9 mouse cellular contexts compared by ENCODE assay signal in the genomic region with DNA sequence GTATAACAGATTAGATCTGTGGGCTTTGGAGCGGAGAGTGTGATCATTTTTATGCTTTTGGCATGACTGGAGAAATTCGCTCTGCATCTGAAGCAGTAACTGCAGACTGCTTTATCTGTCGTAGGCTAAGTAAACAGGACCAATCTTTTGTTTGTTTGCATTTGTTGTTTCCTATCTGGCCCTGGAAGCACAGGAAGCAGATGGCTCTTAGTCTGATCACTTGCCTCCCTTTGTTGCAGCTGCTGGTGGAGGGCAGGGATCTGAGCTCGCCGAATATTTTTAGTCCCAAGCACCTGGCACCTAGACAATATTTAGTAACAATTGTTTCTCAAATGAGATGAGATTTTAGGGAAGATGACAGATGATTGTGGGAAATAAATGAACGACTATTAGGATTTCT.
DNase-seq lines count a peak whose midpoint lies in the region; ATAC-seq and TF ChIP-seq lines count a peak whose summit lies in the region.
"Had no signal": no experiment of that assay in that cellular context is flagged by ENCODE, and none has a peak within 500 bp of the region (broad histone marks: within the 10 kb centered on the region; RNA-seq: fewer than 3 reads in every experiment).

No protein-coding gene starts in this region.

- H3K27me3 ChIP-seq in forebrain, embryonic 10.5 days (ENCODE audit: poor library complexity, severe bottlenecking), result no peaks in the 10 kb centered on the region
- H3K27me3 ChIP-seq in forebrain, embryonic 11.5 days (ENCODE audit: control insufficient read depth, insufficient read depth, low read length), result no peaks in the 10 kb centered on the region
- no peaks in the 10 kb centered on the region for H3K27me3 ChIP-seq in hindbrain, embryonic 12.5 days
- no peaks in the 10 kb centered on the region for H3K27me3 ChIP-seq in myocyte (ENCODE audit: control insufficient read depth, insufficient read depth, insufficient read length)
- H3K27me3 ChIP-seq: embryonic facial prominence, embryonic 15.5 days had no signal

- no peak for TF ChIP-seq POLR2A in myocyte (IDR thresholded peaks at IDR 0.05; ENCODE audit: insufficient read length, low read depth)

- DNase-seq in forebrain, embryonic 10.5 days (ENCODE audit: extremely low spot score, low spot score), result no peak
- no peak for DNase-seq in forebrain, embryonic 11.5 days (ENCODE audit: low spot score)
- DNase-seq in retina, postnatal 1 day, result peak; percentile 58
- no peak for DNase-seq in retina, embryonic 14.5 days (ENCODE audit: low spot score)
- no peak for DNase-seq in adrenal gland, postnatal 4 days (ENCODE audit: low spot score in 2 of 2)
- DNase-seq in left cerebral cortex, adult 18-20 months (ENCODE audit: low spot score in 2 of 2), result no peak

- no peak overlapping the region for H3K9ac ChIP-seq in forebrain, embryonic 11.5 days (ENCODE audit: low read length)
- H3K9ac ChIP-seq in hindbrain, embryonic 12.5 days, result no peak overlapping the region
- H3K9ac ChIP-seq: embryonic facial prominence, embryonic 15.5 days had no signal

- H3K27ac ChIP-seq in forebrain, embryonic 10.5 days, result peak overlapping the region; percentile 30; the same call in 1 of the 2 replicates
- no peak overlapping the region for H3K27ac ChIP-seq in forebrain, embryonic 11.5 days (ENCODE audit: low read depth, low read length)
- peak overlapping the region; percentile 49 for H3K27ac ChIP-seq in hindbrain, embryonic 12.5 days
- H3K27ac ChIP-seq: embryonic facial prominence, embryonic 15.5 days had no signal

- 63% methylated on average over 6 of the region's 6 CpGs for WGBS in forebrain, embryonic 10.5 days
- 60% methylated on average over 6 of the region's 6 CpGs for WGBS in forebrain, embryonic 11.5 days
- 36% methylated on average over 6 of the region's 6 CpGs for WGBS in hindbrain, embryonic 12.5 days

- H3K36me3 ChIP-seq in forebrain, embryonic 10.5 days (replicated peaks), result peaks cover 36% of the 10 kb centered on the region
- H3K36me3 ChIP-seq in forebrain, embryonic 11.5 days (ENCODE audit: control insufficient read depth, insufficient read depth, low read length), result no peaks in the 10 kb centered on the region
- peaks cover 11% of the 10 kb centered on the region for H3K36me3 ChIP-seq in hindbrain, embryonic 12.5 days
- peaks cover 23% of the 10 kb centered on the region for H3K36me3 ChIP-seq in myocyte (ENCODE audit: control insufficient read depth, insufficient read depth)

- peaks cover 64% of the 10 kb centered on the region for H3K4me1 ChIP-seq in forebrain, embryonic 10.5 days
- peaks cover 9% of the 10 kb centered on the region; the same call in 1 of the 2 replicates for H3K4me1 ChIP-seq in forebrain, embryonic 11.5 days (replicated peaks; ENCODE audit: control insufficient read depth, insufficient read depth, low read length)
- peaks cover 47% of the 10 kb centered on the region for H3K4me1 ChIP-seq in hindbrain, embryonic 12.5 days

- H3K9me3 ChIP-seq in forebrain, embryonic 10.5 days, result no peaks in the 10 kb centered on the region
- H3K9me3 ChIP-seq in forebrain, embryonic 11.5 days (ENCODE audit: control insufficient read depth, low read length), result no peaks in the 10 kb centered on the region
- H3K9me3 ChIP-seq in hindbrain, embryonic 12.5 days (replicated peaks), result no peaks in the 10 kb centered on the region
- H3K9me3 ChIP-seq: embryonic facial prominence, embryonic 15.5 days had no signal

- peaks cover 88% of the 10 kb centered on the region for H3K79me2 ChIP-seq in myocyte (ENCODE audit: control insufficient read depth, insufficient read depth)

- no peak for ATAC-seq in forebrain, embryonic 11.5 days (replicated peaks; ENCODE audit: low FRiP score)
- no peak for ATAC-seq in hindbrain, embryonic 12.5 days (ENCODE audit: low FRiP score)

- no peak overlapping the region for H3ac ChIP-seq in myocyte (ENCODE audit: control insufficient read depth, insufficient read length)

- H3K4me3 ChIP-seq in forebrain, embryonic 10.5 days, result no peak overlapping the region
- no peak overlapping the region for H3K4me3 ChIP-seq in forebrain, embryonic 11.5 days (ENCODE audit: low read depth, low read length)
- no peak overlapping the region for H3K4me3 ChIP-seq in hindbrain, embryonic 12.5 days
- H3K4me3 ChIP-seq in myocyte, result no peak overlapping the region
- H3K4me3 ChIP-seq: embryonic facial prominence, embryonic 15.5 days had no signal

- H3K4me2 ChIP-seq in forebrain, embryonic 11.5 days (ENCODE audit: low read depth, low read length, severe bottlenecking), result no peak overlapping the region
- H3K4me2 ChIP-seq in hindbrain, embryonic 12.5 days (replicated peaks), result no peak overlapping the region
- peak overlapping the region; percentile 43 for H3K4me2 ChIP-seq in myocyte (ENCODE audit: low read depth)
- H3K4me2 ChIP-seq: embryonic facial prominence, embryonic 15.5 days had no signal

TF ChIP-seq in myocyte, 11 proteins besides CTCF, POLR2A, EP300 and RAD21:
- TF ChIP-seq MYOD1 (IDR thresholded peaks at IDR 0.05; ENCODE audit: control insufficient read depth in 1 of 3, insufficient read length in 2 of 3, low read depth in 2 of 3) (peak; percentile 53 to 83 (median 72)), REST (IDR thresholded peaks at IDR 0.05; ENCODE audit: insufficient read depth, insufficient read length) (no peak), TCF12 (IDR thresholded peaks at IDR 0.05; ENCODE audit: insufficient read depth, poor library complexity, severe bottlenecking) (peak; percentile 58), MYOG (IDR thresholded peaks at IDR 0.05; ENCODE audit: control insufficient read depth in 1 of 3, insufficient read depth in 1 of 3, insufficient read length in 2 of 3, low read depth in 2 of 3) (peak; percentile 43 to 88 (median 87)), USF1 (IDR thresholded peaks at IDR 0.05; ENCODE audit: low read depth) (no peak), E2F4 (IDR thresholded peaks at IDR 0.05; ENCODE audit: insufficient read depth) (no peak), CEBPB (IDR thresholded peaks at IDR 0.05; ENCODE audit: insufficient read depth, poor library complexity, severe bottlenecking) (no peak), SRF (IDR thresholded peaks at IDR 0.05; ENCODE audit: control insufficient read depth, insufficient read length, low read depth) (no peak)
